Mouse (Mus musculus) spleen, postnatal 36 days (tissue): Measurements from ENCODE around the gene Aebp1.

ENCODE experiments used
- DNase-seq, 2 experiments: peaks; one replicate each; pipeline ENCODE4 v3.0.0; 2022; ENCODE audit warnings: low spot score in 2 of 2, mixed read lengths in 1 of 2

The Aebp1 gene

DNA sequence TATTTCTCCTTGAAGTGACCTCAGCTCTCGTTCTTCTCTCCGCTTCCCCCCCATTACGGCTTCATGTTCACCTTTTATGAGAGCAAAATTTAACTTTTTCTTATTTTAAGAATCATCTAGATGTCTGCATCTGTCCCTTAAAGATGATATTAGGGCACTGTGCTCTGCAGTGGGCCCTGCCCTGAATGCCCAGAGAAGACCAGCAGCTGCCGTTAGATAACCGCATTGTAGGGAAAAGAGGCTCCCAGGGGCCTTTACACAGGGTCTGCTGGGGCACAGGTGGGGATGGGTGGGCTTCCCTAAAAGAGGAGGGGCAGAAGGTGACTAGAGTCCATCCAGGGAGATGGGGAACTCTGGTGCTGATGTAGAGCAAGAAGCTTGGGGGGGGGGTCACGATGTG, 32.1 kb downstream of the Aebp1 start:
- no peak for DNase-seq

DNA sequence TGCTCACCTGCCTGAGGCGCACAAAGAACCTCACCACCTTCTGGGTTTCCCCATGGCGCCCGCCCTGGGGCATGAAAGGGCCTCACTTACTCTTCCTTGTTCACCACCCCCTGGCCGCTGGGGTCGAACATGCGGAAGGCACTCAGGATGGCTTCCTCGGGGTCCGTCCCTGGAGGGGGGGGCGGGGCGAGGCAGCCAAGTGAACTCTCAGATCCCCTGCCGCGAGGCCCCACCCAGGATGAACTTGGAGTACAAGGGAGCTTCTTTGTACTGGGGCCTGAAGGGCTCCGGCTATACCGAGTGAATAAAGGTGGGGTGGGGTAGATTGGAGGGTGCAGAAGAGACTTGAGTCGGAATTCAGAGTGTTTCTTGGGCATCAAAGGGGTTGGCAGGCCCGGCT, 35.5 kb downstream of the Aebp1 start:
- DNase-seq, result no peak

DNA sequence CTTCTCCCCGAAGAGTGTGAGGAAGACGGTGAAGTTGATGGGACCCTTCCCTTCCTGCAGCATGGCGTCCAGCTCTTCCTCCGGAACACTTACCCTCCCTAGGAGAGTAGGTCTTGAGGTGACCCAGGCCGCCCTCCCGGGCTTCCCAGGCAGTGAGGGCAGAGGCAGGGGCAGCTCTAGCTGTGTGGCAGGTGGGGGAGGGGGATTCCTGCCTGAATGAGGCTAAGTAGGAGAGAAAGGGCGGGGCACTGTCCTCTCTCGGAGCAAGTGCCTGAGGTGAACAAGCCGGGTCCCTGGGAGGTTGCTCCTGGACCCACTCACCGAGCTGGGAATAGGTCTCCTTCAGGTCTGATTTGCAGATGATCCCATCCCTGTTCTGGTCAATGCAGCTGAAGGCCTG, 36.1 kb downstream of the Aebp1 start:
- no peak for DNase-seq

DNA sequence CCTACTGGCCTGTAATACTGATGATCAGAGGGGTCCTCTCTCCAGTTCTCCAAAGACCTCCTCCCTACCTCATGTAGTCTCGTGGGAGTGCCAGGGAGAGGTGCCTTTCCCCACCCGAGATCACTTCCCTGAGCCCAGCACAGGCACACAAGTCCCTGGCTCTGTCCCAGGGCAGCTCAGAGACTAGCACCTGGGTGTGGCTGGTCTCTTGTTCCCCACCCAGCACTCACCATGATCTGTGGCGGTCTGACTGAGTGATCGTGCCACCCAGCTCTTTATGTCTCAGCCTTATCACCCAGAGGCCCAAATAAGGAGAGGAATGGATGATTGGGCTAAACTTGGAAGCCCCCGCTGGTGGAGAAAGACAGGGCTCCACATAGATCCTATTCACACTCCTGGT, 36.8 kb downstream of the Aebp1 start, which contains the start of gene Myl7:
Myl7 (minus strand) TSS at position 252 of the 400 bp plus-strand sequence.
- DNase-seq, result no peak

DNA sequence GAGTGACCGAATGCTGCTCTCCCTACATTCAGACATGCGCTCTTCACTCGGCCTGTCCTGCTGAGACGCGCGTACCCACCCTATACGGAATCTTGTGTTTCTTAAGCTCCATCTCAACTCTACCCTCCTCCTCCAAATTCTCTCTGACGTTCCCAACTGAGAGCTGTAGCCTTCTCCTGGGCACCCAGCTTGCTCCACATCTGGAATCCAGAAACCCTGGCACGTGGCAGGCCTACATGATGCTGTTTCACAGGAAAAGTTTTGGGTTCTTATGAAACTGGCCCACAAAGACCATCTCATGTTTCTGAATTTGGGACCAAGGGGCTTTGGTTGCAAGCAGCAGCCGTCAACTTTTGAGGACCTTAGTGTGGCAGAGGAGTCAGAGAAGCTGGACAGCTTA, 37.5 kb downstream of the Aebp1 start:
- no peak for DNase-seq

DNA sequence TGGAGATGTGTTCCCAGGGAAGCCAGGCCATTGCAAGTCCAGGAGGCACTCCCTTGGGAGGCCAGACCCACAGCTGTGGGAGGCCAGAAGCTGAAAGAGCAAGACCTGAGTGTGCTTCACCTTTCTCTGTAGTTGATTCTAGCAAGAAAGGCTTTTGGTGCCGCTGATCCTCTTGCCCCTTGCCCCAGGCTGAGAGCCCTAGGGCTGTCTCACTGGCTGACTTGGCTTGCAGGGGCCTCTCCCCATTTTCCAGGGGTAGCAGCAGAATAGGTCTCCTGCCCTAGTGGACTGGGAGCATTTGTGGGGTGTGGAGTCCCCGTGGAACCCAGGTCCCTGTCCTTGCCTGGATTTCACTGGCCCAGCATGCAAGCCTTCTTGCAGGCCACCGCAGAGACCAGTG, 39.6 kb downstream of the Aebp1 start:
- DNase-seq, result no peak

DNA sequence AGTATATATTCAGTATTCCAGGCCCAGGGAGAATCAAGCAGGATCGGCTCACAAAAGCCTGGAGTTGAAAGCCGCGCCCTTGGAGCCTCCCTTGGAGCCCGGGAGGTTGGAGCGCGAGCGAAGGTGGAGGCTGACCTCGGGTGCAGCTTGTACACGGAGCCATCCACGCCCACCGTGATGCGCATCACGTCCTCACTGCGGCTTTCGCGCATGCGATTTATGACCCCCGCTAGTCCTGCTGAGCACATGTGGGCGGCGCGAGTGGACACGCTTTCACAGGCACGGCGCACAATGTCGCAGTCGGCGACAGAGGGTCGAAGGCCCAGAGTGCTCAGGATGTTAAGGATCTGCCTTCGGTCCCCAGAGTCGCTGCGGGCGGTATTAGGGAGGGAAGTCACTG, 40.2 kb downstream of the Aebp1 start:
- DNase-seq, result no peak

DNA sequence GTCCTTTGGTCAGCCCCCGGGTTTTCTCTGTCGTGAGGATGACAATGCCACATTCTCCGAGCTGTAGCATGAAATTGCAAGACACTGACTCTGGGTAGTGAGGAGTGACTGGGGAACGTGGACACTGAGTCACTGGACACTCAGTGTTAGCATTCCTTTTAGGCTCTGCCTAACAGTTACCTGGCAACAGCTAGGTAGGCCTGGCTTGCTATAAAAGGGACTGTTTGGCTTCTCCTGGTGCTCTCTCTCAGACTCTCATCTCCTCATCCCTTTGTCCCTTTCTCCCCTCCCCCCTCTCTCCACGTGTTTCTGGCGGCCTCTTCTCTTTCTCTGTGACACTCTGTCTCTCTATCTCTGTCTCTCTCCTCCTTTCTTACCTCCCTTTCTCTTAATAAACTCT, 40.6 kb downstream of the Aebp1 start:
- DNase-seq, result no peak

DNA sequence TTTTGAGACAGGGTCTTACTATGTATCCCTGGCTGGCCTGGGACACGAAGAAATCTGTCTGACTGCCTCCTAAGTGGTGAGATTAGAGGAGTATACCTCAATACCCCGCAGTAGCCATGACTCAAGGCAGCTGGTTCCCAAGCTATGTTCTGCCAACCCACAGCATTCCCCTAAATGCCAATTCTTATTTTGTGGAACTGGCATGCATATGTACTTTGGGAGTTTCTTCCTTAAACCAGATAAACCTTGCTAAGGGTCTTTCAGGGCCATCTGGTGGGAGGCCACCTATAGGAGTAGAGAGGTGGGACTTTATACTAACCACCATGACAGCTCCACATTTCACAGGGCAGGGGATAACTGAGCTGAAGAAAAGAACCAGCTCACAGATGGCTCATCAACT, 42.1 kb downstream of the Aebp1 start:
- no peak for DNase-seq

DNA sequence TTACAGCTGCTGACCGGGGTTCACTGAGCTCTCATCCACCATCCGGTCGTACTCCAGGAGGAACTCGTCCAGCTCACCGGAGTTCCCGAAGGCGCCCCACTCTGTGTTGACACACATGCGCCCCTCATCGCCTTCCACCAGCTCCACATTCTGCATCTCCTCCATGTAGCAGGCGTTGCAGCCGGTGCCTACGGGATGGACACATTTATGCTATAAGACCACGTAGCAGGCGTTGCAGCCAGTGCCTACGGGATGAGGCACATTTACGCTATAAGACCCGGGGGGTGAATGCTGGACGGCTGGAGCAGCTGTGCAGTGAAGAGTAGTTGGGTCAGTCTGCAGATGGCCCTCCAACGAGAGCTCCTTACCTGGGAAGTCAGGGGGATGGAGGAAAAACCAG, 42.6 kb downstream of the Aebp1 start:
- no peak for DNase-seq

DNA sequence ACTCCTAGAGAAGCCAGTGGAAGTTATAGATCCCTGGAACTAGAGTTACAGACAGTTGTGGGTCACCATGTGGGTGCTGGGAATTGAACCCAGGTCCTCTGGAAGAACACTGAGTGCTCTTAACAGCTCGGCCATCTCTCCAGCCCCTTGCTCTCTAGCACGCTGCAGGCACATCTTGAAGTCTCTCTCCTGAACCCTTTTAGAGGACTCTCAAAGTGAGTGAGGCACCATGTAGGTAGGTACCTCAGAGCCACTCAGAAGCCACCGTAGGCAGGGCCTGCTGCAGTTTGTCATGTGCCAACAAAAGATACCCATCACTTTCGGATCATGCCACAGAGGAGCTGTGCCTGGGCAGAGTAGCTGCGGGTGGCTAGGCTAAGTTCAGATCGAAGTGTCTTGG, 43.1 kb downstream of the Aebp1 start:
- DNase-seq, result no peak

DNA sequence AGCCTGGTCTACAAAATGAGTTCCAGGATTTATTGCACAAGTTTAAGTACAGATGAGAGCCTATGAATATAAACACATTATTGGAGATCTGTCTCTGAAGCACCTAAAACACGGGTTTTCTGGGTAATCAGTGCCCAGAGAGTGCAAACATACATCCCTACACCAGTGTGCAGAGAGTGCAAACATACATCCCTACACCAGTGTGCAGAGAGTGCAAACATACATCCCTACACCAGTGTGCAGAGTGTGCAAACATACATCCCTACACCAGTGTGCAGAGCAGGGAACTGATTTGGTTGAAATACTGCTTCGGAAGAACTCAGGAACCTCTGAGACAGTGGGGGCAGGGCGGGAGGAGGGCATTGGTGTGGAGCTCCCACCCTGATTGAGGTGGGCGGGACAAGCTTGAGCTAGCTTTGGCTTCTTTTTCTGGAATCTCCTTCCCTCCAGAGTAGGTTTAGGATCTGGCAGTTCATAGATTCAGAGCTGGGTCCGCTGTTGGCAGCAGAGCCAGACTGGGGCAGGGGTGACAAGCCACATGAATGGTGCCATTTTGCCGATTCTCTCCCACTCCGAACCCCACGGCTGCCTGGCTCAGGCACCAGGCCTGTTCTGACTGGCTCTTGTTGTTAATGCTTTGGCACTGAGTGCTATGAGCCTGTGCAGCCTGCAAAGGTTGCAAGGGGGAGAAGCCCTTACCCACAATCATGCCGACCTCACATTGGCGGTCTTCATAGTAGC, 44.2 kb downstream of the Aebp1 start:
- no peak for DNase-seq

DNA sequence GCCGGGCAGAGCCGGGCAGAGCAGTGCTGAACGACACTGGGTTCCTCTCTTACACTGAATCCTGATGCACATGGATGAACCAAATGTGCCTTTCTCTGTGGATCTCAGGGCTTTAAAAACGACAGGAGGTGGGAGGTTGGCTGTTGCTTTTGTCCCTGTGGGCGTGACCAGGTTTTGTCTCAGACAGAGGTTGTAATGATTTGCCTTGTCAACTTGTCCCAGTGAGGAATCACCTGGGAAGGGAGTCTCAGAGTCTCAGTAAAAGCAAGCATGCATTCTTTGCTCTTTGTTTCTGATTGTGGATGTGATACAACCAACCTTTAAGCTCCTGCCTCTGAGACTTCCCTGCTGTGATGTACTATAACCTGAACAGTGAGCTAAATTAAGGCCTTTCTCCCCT, 45.3 kb downstream of the Aebp1 start:
- DNase-seq, result no peak

DNA sequence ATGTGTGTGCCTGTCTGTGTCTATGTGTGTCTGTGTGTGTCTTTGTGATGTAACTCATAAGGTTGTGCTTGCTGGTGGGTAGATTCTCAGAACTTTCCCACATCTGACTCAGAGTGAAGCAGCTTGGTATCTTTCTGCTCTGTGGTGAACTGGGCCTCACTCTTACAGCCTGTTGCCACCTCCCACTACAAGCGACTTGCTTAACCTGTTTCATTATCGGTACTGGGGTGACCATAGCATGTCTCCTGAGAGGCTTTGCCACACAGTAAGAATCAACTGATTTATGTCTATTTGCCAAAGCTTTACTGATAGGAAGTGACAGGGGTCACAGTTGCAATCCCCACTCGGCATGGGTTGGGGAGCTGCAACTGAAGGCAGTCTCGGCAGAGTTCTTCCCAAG, 46.9 kb downstream of the Aebp1 start:
- DNase-seq, result no peak

DNA sequence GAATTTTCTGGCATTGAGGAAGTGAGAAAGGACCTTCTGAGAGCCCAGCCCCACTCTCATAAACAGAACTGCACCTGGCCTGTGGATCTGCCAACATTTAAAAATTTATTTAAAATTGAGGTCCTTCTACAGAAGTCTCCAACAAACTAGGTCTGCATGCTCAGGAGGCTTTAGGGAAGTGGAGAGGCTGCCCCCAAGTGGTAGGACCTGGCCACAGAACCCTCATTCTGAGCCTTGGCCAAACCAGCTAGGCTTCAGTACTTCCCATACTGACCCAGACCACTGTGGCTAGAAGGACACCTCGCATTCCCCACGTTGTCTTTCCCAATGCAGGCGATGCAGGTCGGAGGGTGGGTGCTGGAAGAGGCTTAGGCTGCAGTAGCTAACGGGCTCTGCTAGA, 50.9 kb downstream of the Aebp1 start:
- peak; percentile 33 to 38 for DNase-seq

DNA sequence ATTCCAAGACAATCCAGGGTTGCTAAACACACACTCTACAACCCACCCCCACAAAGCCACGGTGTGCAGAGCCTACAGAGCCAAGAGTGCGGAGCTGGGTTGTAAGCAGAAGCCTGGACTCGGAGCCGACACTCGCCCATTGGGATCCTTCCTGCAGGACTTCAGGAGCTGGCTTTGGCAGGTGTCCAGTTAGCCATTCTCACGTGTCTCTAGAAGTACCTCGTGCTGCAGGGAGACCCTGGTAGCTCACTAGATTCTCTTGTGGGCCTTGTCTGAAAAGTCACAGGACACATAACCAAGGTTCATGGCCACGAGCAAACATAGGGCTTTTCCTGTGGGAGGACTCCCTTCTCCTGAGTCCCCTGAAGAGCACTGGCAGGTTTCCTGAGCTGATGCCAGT, 51.5 kb downstream of the Aebp1 start:
- DNase-seq, result no peak

DNA sequence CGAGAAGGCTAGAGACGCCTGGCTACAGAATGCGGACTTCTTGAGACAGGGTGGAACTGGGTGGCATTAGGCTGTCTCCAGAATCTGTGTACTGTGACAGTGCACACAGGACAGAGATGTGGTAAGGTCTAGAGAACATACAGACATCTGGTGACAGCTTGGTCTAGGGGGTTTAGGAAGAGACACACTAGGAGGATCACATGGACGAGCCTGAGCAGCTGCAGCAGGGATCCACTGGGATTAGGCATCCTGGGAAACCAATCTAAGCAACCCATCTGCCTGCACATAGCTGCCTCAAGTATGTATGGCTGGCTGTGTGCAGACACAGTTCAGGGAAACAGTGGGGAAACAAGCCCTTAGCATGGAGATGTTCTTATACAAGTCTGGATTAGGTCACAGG, 52.2 kb downstream of the Aebp1 start:
- no peak for DNase-seq

DNA sequence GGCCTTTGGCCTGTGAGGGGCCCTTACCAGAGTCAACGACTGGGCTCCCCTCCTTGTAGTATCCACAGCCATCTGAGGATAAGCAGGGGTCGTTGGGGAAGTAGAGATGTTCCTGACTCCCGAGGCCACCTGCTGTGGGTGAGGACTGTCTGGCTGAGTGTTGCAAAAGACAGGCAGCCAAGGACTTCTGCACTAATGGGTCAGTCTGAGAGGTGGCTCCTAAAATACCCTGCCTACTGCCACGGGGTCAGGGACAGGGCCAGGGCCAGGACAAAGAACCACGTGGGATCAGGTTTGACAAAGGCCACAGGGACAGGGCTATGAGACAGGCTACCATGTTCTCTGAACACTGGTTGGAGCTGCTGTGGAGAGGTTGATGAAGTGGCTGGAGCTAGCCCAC, 53.2 kb downstream of the Aebp1 start:
- DNase-seq, result no peak

DNA sequence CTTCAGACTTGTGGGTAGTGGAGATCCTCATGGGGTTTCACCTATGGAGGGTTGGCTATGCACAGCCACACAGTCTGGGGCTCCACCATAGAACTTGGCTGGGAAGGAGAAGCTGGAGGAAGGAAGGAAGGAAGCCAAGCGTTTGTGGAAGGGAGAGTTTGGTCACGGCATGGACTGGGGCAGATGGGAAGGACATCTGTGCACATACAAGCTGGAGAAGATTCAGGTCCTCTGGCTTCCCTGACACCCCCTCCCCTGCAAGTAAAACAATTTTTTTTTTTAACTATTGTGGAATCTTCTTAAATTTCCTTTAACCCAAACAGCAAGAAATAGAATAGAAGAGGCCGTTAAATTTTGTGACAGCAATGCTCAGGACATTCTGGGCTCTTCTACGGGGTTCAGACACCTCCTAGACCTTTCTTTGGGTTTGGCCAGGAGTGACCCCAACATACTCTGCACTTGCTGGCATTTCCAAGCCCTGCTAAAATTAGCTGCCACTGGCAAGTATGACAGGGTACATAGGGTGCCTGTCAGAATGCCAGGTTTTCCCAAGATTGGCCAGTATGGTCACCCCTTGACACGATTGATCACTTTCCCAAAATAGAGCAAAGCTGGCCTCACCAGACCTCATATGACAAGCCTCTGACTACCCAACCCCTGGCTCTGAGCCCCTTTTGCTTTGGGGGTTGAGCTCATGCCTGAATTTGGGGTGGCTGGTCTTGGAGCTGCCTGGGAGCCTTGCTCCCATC, 53.9 kb downstream of the Aebp1 start:
- DNase-seq, result no peak

DNA sequence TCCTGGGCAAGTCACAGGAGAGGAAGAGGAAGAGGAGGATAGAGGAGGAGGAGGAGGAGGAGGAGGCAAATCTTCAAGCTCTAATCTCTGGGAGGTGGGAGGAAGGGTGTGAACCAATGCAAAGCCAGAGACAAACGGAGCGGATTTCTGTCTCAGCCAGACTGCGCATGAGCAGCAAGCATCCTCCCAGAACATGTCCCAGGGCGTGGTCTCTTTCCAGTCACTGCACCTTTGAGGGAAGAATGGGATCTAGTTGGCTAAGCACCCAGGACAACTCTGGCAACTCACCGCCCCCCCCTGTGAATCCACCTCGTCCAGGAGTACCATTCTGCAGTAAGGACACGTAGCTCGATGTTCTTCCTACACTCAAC, 54.4 kb downstream of the Aebp1 start:
- no peak for DNase-seq

DNA sequence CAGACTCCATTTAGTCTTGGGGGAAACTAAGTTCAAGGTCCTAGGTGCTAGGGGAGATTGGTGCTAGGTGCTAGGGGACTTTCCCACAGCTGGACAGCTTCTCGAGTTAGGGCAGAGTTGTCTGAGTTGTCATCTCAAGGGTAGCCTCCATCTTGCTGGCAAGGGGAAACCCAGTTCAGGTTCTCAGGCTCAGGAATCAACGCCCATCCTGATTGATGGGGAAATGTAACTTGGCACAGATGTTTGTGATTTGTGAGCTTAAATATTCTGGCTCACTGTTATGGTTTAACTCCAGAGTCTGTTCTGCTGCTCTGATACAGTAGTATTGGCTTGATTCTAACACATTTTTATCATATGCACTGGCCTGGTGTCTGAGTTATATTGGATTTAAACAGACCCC, 56.4 kb downstream of the Aebp1 start:
- no peak for DNase-seq

DNA sequence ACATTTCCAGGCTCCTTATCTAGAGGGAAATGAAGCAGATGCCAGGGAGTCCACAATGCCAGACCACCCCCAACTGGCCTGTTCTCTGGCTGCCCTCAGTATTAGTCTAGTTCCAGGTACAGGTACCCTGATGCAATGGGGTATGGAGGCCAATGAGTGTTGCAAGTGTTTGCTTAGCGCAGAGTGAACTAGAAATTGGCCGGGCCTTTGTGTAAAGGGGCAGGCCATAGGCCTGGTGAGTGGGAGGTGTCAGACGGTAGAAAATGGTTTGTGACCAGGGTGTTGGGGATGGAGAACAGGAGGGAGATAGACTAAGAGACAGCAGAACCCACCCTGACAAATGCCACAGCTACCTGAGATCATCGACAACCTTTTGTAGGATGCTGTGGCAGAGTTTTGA, 57.9 kb downstream of the Aebp1 start:
- DNase-seq, result no peak

DNA sequence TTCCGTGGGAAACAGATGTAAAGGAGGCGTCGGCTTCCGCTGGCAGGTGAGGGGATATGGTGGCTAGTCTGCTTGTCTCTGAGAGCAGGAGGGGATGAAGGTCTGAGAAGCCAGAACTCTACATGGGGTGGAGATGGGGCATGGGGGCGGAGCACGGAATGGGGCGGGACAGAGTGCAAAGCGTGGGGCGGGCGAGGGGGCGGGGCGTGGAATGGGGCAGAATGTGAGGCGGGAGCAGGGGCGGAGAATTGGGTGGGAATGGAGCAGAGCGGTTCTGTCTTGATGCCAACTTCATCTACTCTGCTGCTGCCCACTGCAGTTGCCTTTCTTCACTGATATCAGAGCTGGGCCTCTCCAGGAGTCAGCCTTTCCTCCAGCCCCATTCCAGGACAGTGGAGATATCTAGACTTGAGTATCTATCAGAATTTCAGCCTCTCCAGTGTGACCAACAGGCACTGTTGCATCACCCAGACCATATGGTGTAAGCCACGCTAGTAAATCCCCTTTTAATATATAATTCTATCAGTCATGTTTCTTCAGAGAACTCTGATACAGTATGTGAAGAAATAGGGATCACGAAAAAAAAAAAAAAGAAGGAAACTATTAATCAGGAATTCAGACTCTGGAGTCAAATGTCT, 58.7 kb downstream of the Aebp1 start:
- DNase-seq, result no peak
